Mouse (Mus musculus) ES-E14 (cell line): Measurements from ENCODE around the gene Urb2.

Experiments
- CHD2 ChIP-seq: IDR thresholded peaks from 2 replicates; pipeline ENCODE4 v1.6.1; 2014; ENCODE audit warnings: mild to moderate bottlenecking, low read depth, low read length, inconsistent platforms
- ZC3H11A ChIP-seq: IDR thresholded peaks from 2 replicates; pipeline ENCODE4 v1.6.1; 2012; ENCODE audit warnings: low read depth, mild to moderate bottlenecking, inconsistent platforms, low read length, borderline replicate concordance

DNA sequence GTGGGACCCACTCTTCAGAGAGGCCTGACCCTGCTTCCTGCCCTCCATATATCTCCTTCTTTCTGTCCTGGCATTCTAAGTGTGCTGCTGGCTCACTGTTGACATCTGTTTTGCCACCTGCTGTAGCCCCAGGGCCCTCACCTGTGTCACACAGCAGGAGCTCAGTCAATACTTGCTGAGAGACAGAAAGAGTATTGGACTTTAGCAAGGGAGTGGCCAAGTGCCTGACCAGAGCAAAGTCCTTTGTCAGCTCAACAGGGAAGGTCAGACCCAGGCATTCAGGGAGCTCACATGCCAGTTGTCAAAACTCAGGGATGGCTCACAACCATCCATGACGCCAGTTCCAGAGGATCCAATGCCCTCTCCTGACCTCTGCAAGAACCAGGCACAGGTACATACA lies 47.8 kb upstream of the Urb2 start:
- TF ChIP-seq CHD2, result no peak
- no peak for TF ChIP-seq ZC3H11A
